10 mouse cellular contexts compared by ENCODE assay signal in genomic region chr2:32751665-32752033, GRCm38 (mm10). TPM values are rescaled to one million over a fixed set of nuclear protein-coding genes. Genes with fewer than 3 reads are reported as not detected.
DNase-seq lines count a peak whose midpoint lies in the region; ATAC-seq and TF ChIP-seq lines count a peak whose summit lies in the region.
"Had no signal": no experiment of that assay in that cellular context is flagged by ENCODE, and none has a peak within 500 bp of the region (broad histone marks: within the 10 kb centered on the region; RNA-seq: fewer than 3 reads in every experiment).

No protein-coding gene starts in this region.

- no peak for DNase-seq in kidney, postnatal 0 days (ENCODE audit: low spot score)
- DNase-seq in kidney, postnatal 25 days, result no peak
- no peak for DNase-seq in limb, embryonic 10.5 days (ENCODE audit: low spot score)
- no peak for DNase-seq in left cerebral cortex, postnatal 25 days (ENCODE audit: low spot score in 2 of 2)
- DNase-seq in cerebellum, adult 9-10 months, result no peak
- no peak for DNase-seq in adrenal gland, adult (ENCODE audit: inconsistent age in 2 of 2, low spot score in 1 of 2)
- DNase-seq: right cerebral cortex, postnatal 14 days had no signal

- peaks cover 35% of the 10 kb centered on the region; the same call in 1 of the 2 replicates for H3K36me3 ChIP-seq in kidney, postnatal 0 days (ENCODE audit: insufficient read depth, low read length)
- peaks cover 49% of the 10 kb centered on the region for H3K36me3 ChIP-seq in forebrain, embryonic 12.5 days (replicated peaks)
- peaks cover 33% of the 10 kb centered on the region for H3K36me3 ChIP-seq in limb, embryonic 10.5 days
- peaks cover 51% of the 10 kb centered on the region for H3K36me3 ChIP-seq in neural tube, embryonic 12.5 days

- 0 out of 2 replicates have a peak, but pooled peaks cover 5% of the 10 kb centered on the region for H3K4me1 ChIP-seq in kidney, postnatal 0 days (replicated peaks; ENCODE audit: insufficient read depth, low read length)
- H3K4me1 ChIP-seq in forebrain, embryonic 12.5 days, result peaks cover 26% of the 10 kb centered on the region
- H3K4me1 ChIP-seq in limb, embryonic 10.5 days, result peaks cover 26% of the 10 kb centered on the region
- H3K4me1 ChIP-seq in neural tube, embryonic 12.5 days, result peaks cover 25% of the 10 kb centered on the region

- intact Hi-C loops in left cerebral cortex, postnatal 25 days (cut with DNase I), result no loop called here

- no peak overlapping the region for H3K9ac ChIP-seq in kidney, postnatal 0 days (ENCODE audit: low read depth, low read length)
- H3K9ac ChIP-seq in forebrain, embryonic 12.5 days, result peak overlapping the region; percentile 48; the same call in 1 of the 2 replicates
- H3K9ac ChIP-seq in neural tube, embryonic 12.5 days, result peak overlapping the region; percentile 55

- H3K9me3 ChIP-seq in kidney, postnatal 0 days (replicated peaks; ENCODE audit: low read length), result no peaks in the 10 kb centered on the region
- H3K9me3 ChIP-seq in forebrain, embryonic 12.5 days, result no peaks in the 10 kb centered on the region
- H3K9me3 ChIP-seq in limb, embryonic 10.5 days (replicated peaks), result no peaks in the 10 kb centered on the region
- H3K9me3 ChIP-seq in neural tube, embryonic 12.5 days, result no peaks in the 10 kb centered on the region

- ATAC-seq in kidney, postnatal 0 days (replicated peaks; ENCODE audit: low FRiP score, low read depth), result no peak
- ATAC-seq in forebrain, embryonic 12.5 days (ENCODE audit: low FRiP score), result no peak
- ATAC-seq in neural tube, embryonic 12.5 days (ENCODE audit: low FRiP score, low read depth), result no peak

- 35% methylated on average over 8 of the region's 10 CpGs for WGBS in kidney, postnatal 0 days
- 22% methylated on average over 10 of the region's 10 CpGs for WGBS in forebrain, embryonic 12.5 days
- WGBS in limb, embryonic 10.5 days, result 24% methylated on average over 9 of the region's 10 CpGs
- WGBS in neural tube, embryonic 12.5 days, result 24% methylated on average over 8 of the region's 10 CpGs

- no peak for TF ChIP-seq CTCF in kidney, postnatal 0 days (IDR thresholded peaks at IDR 0.05; ENCODE audit: low read depth)

- peak overlapping the region; percentile 26 for H3K4me3 ChIP-seq in kidney, postnatal 0 days (replicated peaks; ENCODE audit: low read depth, low read length)
- peak overlapping the region; percentile 32 for H3K4me3 ChIP-seq in forebrain, embryonic 12.5 days (replicated peaks)
- peak overlapping the region; percentile 57 for H3K4me3 ChIP-seq in limb, embryonic 10.5 days
- peak overlapping the region; percentile 30 for H3K4me3 ChIP-seq in neural tube, embryonic 12.5 days

- H3K27me3 ChIP-seq in kidney, postnatal 0 days (ENCODE audit: insufficient read depth, low read length), result no peaks in the 10 kb centered on the region
- H3K27me3 ChIP-seq in forebrain, embryonic 12.5 days, result no peaks in the 10 kb centered on the region
- H3K27me3 ChIP-seq in limb, embryonic 10.5 days (ENCODE audit: low read depth, poor library complexity, severe bottlenecking), result peaks cover 15% of the 10 kb centered on the region
- no peaks in the 10 kb centered on the region for H3K27me3 ChIP-seq in neural tube, embryonic 12.5 days (replicated peaks)

- H3K4me2 ChIP-seq in kidney, postnatal 0 days (ENCODE audit: low read length), result peak overlapping the region; percentile 61
- peak overlapping the region; percentile 57 for H3K4me2 ChIP-seq in forebrain, embryonic 12.5 days
- H3K4me2 ChIP-seq in neural tube, embryonic 12.5 days (replicated peaks), result peak overlapping the region; percentile 63

- H3K27ac ChIP-seq in kidney, postnatal 0 days, result peak overlapping the region; percentile 3
- peak overlapping the region; percentile 74 for H3K27ac ChIP-seq in forebrain, embryonic 12.5 days
- H3K27ac ChIP-seq in limb, embryonic 10.5 days, result peak overlapping the region; percentile 73
- peak overlapping the region; percentile 62 for H3K27ac ChIP-seq in neural tube, embryonic 12.5 days

RNA-seq across cellular contexts. Expression of gene Tor2a, which starts 5.4 kb away (rescaled TPM):
- polyA plus RNA-seq in kidney, postnatal 0 days (2015; fragmentation: Nextera tagmentation; extraction: Ambion mirVana), result 74.9 and 79.4 TPM in 2 replicates
- polyA plus RNA-seq in forebrain, embryonic 12.5 days (2016; fragmentation: Nextera tagmentation; extraction: Ambion mirVana), result 53.3 and 57.0 TPM in 2 replicates
- polyA plus RNA-seq in limb, embryonic 10.5 days (2016; fragmentation: Nextera tagmentation; extraction: Ambion mirVana), result 52.9 and 61.1 TPM in 2 replicates
- polyA plus RNA-seq in neural tube, embryonic 12.5 days (2016; fragmentation: Nextera tagmentation; extraction: Ambion mirVana), result 55.5 and 56.1 TPM in 2 replicates
- total RNA-seq in left cerebral cortex, postnatal 25 days (2021), result 10 to 100 TPM; 29.9 to 31.0 TPM

RNA-seq across cellular contexts. Expression of gene 6330409D20Rik, which starts 10.8 kb away (rescaled TPM):
- polyA plus RNA-seq in kidney, postnatal 0 days (2015; fragmentation: Nextera tagmentation; extraction: Ambion mirVana), result 0.11 TPM in 1 of 2 replicates, not detected in the other
- 1.9 and 2.1 TPM in 2 replicates for polyA plus RNA-seq in forebrain, embryonic 12.5 days (2016; fragmentation: Nextera tagmentation; extraction: Ambion mirVana)
- 0.14 TPM in 1 of 2 replicates, not detected in the other for polyA plus RNA-seq in limb, embryonic 10.5 days (2016; fragmentation: Nextera tagmentation; extraction: Ambion mirVana)
- 2.1 and 3.1 TPM in 2 replicates for polyA plus RNA-seq in neural tube, embryonic 12.5 days (2016; fragmentation: Nextera tagmentation; extraction: Ambion mirVana)
- 1 to 10 TPM; 2.3 to 2.4 TPM for total RNA-seq in left cerebral cortex, postnatal 25 days (2021)
- total RNA-seq: MEL had no signal

RNA-seq across cellular contexts. Expression of gene Ttc16, which starts 23.8 kb away (rescaled TPM):
- polyA plus RNA-seq in kidney, postnatal 0 days (2015; fragmentation: Nextera tagmentation; extraction: Ambion mirVana), result 0.13 and 0.18 TPM in 2 replicates
- 0.46 and 0.67 TPM in 2 replicates for polyA plus RNA-seq in forebrain, embryonic 12.5 days (2016; fragmentation: Nextera tagmentation; extraction: Ambion mirVana)
- 0.23 and 0.38 TPM in 2 replicates for polyA plus RNA-seq in limb, embryonic 10.5 days (2016; fragmentation: Nextera tagmentation; extraction: Ambion mirVana)
- 0.32 and 1.2 TPM in 2 replicates for polyA plus RNA-seq in neural tube, embryonic 12.5 days (2016; fragmentation: Nextera tagmentation; extraction: Ambion mirVana)
- total RNA-seq in left cerebral cortex, postnatal 25 days (2021), result under 1 TPM; 0.27 to 0.87 TPM

RNA-seq across cellular contexts. Expression of gene Ptrh1, which starts 23.9 kb away (rescaled TPM):
- polyA plus RNA-seq in kidney, postnatal 0 days (2015; fragmentation: Nextera tagmentation; extraction: Ambion mirVana), result 7.0 and 7.8 TPM in 2 replicates
- 3.9 and 5.3 TPM in 2 replicates for polyA plus RNA-seq in forebrain, embryonic 12.5 days (2016; fragmentation: Nextera tagmentation; extraction: Ambion mirVana)
- polyA plus RNA-seq in limb, embryonic 10.5 days (2016; fragmentation: Nextera tagmentation; extraction: Ambion mirVana), result 5.3 and 5.6 TPM in 2 replicates
- polyA plus RNA-seq in neural tube, embryonic 12.5 days (2016; fragmentation: Nextera tagmentation; extraction: Ambion mirVana), result 4.3 and 5.5 TPM in 2 replicates
- total RNA-seq in left cerebral cortex, postnatal 25 days (2021), result 1 to 10 TPM; 7.3 to 8.2 TPM

RNA-seq across cellular contexts. Expression of gene Sh2d3c, which starts 30.8 kb away (rescaled TPM):
- polyA plus RNA-seq in kidney, postnatal 0 days (2015; fragmentation: Nextera tagmentation; extraction: Ambion mirVana), result 31.1 and 31.3 TPM in 2 replicates
- polyA plus RNA-seq in forebrain, embryonic 12.5 days (2016; fragmentation: Nextera tagmentation; extraction: Ambion mirVana), result 30.1 and 35.1 TPM in 2 replicates
- polyA plus RNA-seq in limb, embryonic 10.5 days (2016; fragmentation: Nextera tagmentation; extraction: Ambion mirVana), result 16.2 and 20.9 TPM in 2 replicates
- 41.8 and 45.1 TPM in 2 replicates for polyA plus RNA-seq in neural tube, embryonic 12.5 days (2016; fragmentation: Nextera tagmentation; extraction: Ambion mirVana)
- 10 to 100 TPM; 27.8 to 30.8 TPM for total RNA-seq in left cerebral cortex, postnatal 25 days (2021)

Comparison
In these comparisons a context has a peak if more than half of its experiments do, and no peak if none do; other contexts are left out.
1. H3K27ac ChIP-seq: peak in every context shown above with its lines; median percentile 74 in forebrain, embryonic 12.5 days; 73 in limb, embryonic 10.5 days; 62 in neural tube, embryonic 12.5 days; 3 in kidney, postnatal 0 days.